Mouse (Mus musculus) megakaryocyte, embryonic 14.5 days (primary cell): ENCODE results near the gene Fbrsl1.

Source experiments
- FLI1 ChIP-seq: IDR thresholded peaks from 2 replicates; pipeline ENCODE4 v1.6.1; 2012; ENCODE audit warnings: low read length, inconsistent platforms, mixed read lengths
- GATA1 ChIP-seq: IDR thresholded peaks from 3 replicates; pipeline ENCODE4 v1.6.1; 2012; ENCODE audit warnings: mixed read lengths, low read length, inconsistent platforms, borderline replicate concordance

DNA sequence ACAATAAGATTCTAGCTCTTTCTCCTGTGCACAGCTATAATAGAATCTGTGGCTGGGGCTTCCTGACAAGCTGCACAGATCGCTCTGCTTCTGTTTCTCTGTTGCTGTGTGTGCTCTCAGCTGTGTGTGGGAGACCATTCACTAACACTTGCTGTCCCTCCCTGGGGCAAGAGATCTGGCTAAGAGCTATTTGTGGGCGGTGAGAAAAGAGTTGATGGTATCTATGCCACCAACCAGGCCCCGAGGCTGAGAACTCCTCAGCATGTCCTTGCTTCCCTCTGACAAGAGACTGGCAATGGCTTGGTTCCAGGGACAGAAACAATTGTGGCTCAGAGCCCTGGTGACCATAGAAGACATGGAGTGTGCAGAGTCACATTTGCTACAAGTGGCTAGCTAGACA is 10.6 kb upstream of the Fbrsl1 start:
- TF ChIP-seq GATA1 (no peak), FLI1 (no peak)
